Mouse (Mus musculus) T-helper 17 cell (primary cell): ENCODE measurements around the gene Dpf2.

Experiments used
- in situ Hi-C, 2 experiments: fragments of 300-600 bp; cut with MboI, MseI; formaldehyde crosslinking; loops; 1 replicate in 1 of 2; 2 replicates in 1 of 2; pipeline ENCODE4 v1.15.1; 2025; ENCODE audit warnings: high pct_unique_total_duplicates in 2 of 2

Dpf2 gene

GRCm38 (mm10) chr19:5913007-5913719, at the start of gene Dpf2:
Gene Dpf2, minus strand, starts transcription at chr19:5913010.
- in situ Hi-C loops, result no loop called here

- in situ Hi-C loops, result loop anchor here in 1 of 2 experiments (5.0 kb wide), 1 partner anchor 35 kb away; the partner anchor contains the start of gene Cdc42ep2
Measured at GRCm38 (mm10) chr19:5957371-5957770, 44.6 kb upstream of the Dpf2 start.

- in situ Hi-C loops, result loop anchor here in 1 of 2 experiments (5.0 kb wide), 1 partner anchor 34 kb away; the partner anchor contains the start of gene Cdc42ep2
Measured at GRCm38 (mm10) chr19:5956685-5957084, 43.9 kb upstream of the Dpf2 start.

GRCm38 (mm10) chr19:5955704-5956670, 43.2 kb upstream of the Dpf2 start:
- in situ Hi-C loops, result loop anchor here in 1 of 2 experiments (5.0 kb wide), 1 partner anchor 34 kb away; the partner anchor contains the start of gene Cdc42ep2

GRCm38 (mm10) chr19:5954936-5955335, 42.1 kb upstream of the Dpf2 start:
- in situ Hi-C loops, result loop anchor here in 1 of 2 experiments (5.0 kb wide), 1 partner anchor 33 kb away; the partner anchor contains the start of gene Cdc42ep2

GRCm38 (mm10) chr19:5954031-5954710, 41.4 kb upstream of the Dpf2 start:
- in situ Hi-C loops, result no loop called here

GRCm38 (mm10) chr19:5953201-5953770, 40.5 kb upstream of the Dpf2 start:
- in situ Hi-C loops, result no loop called here

- in situ Hi-C loops, result no loop called here
Measured at GRCm38 (mm10) chr19:5952071-5952691, 39.4 kb upstream of the Dpf2 start.

GRCm38 (mm10) chr19:5951631-5952030, 38.8 kb upstream of the Dpf2 start:
- in situ Hi-C loops, result no loop called here

- in situ Hi-C loops, result no loop called here
Measured at GRCm38 (mm10) chr19:5950218-5950617, 37.4 kb upstream of the Dpf2 start.

- in situ Hi-C loops, result loop anchor here in 1 of 2 experiments (25.0 kb wide), 1 partner anchor 916 kb away; the partner anchor contains the start of gene Ccdc88b
Measured at GRCm38 (mm10) chr19:5945891-5946290, 33.1 kb upstream of the Dpf2 start.

- in situ Hi-C loops, result loop anchor here in 1 of 2 experiments (25.0 kb wide), 1 partner anchor 917 kb away; the partner anchor contains the start of gene Ccdc88b
Measured at GRCm38 (mm10) chr19:5945027-5945426, 32.2 kb upstream of the Dpf2 start.

GRCm38 (mm10) chr19:5944145-5944544, 31.3 kb upstream of the Dpf2 start:
- in situ Hi-C loops, result loop anchor here in 1 of 2 experiments (25.0 kb wide), 1 partner anchor 918 kb away; the partner anchor contains the start of gene Ccdc88b

- in situ Hi-C loops, result loop anchor here in 1 of 2 experiments (25.0 kb wide), 1 partner anchor 919 kb away; the partner anchor contains the start of gene Ccdc88b
Measured at GRCm38 (mm10) chr19:5943404-5943803, 30.6 kb upstream of the Dpf2 start.

GRCm38 (mm10) chr19:5942581-5942980, 29.8 kb upstream of the Dpf2 start:
- in situ Hi-C loops, result loop anchor here in 1 of 2 experiments (25.0 kb wide), 1 partner anchor 920 kb away; the partner anchor contains the start of gene Ccdc88b

GRCm38 (mm10) chr19:5940656-5941055, 27.8 kb upstream of the Dpf2 start:
- in situ Hi-C loops, result loop anchor here in 1 of 2 experiments (25.0 kb wide), 1 partner anchor 922 kb away; the partner anchor contains the start of gene Ccdc88b

- in situ Hi-C loops, result loop anchor here in 1 of 2 experiments (25.0 kb wide), 1 partner anchor 922 kb away; the partner anchor contains the start of gene Ccdc88b
Measured at GRCm38 (mm10) chr19:5940173-5940572, 27.4 kb upstream of the Dpf2 start.

- in situ Hi-C loops, result loop anchor here in 1 of 2 experiments (25.0 kb wide), 1 partner anchor 923 kb away; the partner anchor contains the start of gene Ccdc88b
Measured at GRCm38 (mm10) chr19:5939715-5940114, 26.9 kb upstream of the Dpf2 start.

GRCm38 (mm10) chr19:5938516-5938915, 25.7 kb upstream of the Dpf2 start:
- in situ Hi-C loops, result loop anchor here in 1 of 2 experiments (25.0 kb wide), 1 partner anchor 924 kb away; the partner anchor contains the start of gene Ccdc88b
